Mouse (Mus musculus): ENCODE results near the gene Gria1.

Gria1 gene

GRCm38 (mm10) chr11:57011024-57011690 lies at the start of gene Gria1:
Gene Gria1, plus strand, starts transcription at chr11:57011387.
- no peak for DNase-seq (ENCODE audit: low spot score)

- DNase-seq (ENCODE audit: low spot score), result no peak
These were observed 49.4 kb upstream of the Gria1 start for GRCm38 (mm10) chr11:56961751-56962150.

GRCm38 (mm10) chr11:56972814-56973213 lies 38.4 kb upstream of the Gria1 start:
- DNase-seq (ENCODE audit: low spot score), result no peak

GRCm38 (mm10) chr11:56984321-56985000 lies 26.7 kb upstream of the Gria1 start:
- DNase-seq (ENCODE audit: low spot score), result no peak

GRCm38 (mm10) chr11:56985457-56985856 lies 25.7 kb upstream of the Gria1 start:
- DNase-seq (ENCODE audit: low spot score), result no peak

GRCm38 (mm10) chr11:56999601-57000001 lies 11.6 kb upstream of the Gria1 start:
- no peak for DNase-seq (ENCODE audit: low spot score)

GRCm38 (mm10) chr11:57004611-57005010 lies 6.6 kb upstream of the Gria1 start:
- no peak for DNase-seq (ENCODE audit: low spot score)

- DNase-seq (ENCODE audit: low spot score), result no peak
These were observed 5.8 kb upstream of the Gria1 start for GRCm38 (mm10) chr11:57005341-57005740.

- no peak for DNase-seq (ENCODE audit: low spot score)
These were observed 3.4 kb upstream of the Gria1 start for GRCm38 (mm10) chr11:57007790-57008189.

GRCm38 (mm10) chr11:57010611-57011010 lies 576 bp upstream of the Gria1 start:
- no peak for DNase-seq (ENCODE audit: low spot score)

GRCm38 (mm10) chr11:57011691-57012039 lies 478 bp downstream of the Gria1 start:
- DNase-seq (ENCODE audit: low spot score), result no peak

GRCm38 (mm10) chr11:57012287-57012921 lies 1.2 kb downstream of the Gria1 start:
- DNase-seq (ENCODE audit: low spot score), result no peak

GRCm38 (mm10) chr11:57013464-57014190 lies 2.4 kb downstream of the Gria1 start:
- DNase-seq (ENCODE audit: low spot score), result no peak

- DNase-seq (ENCODE audit: low spot score), result no peak
These were observed 3.2 kb downstream of the Gria1 start for GRCm38 (mm10) chr11:57014396-57014795.

GRCm38 (mm10) chr11:57018536-57018935 lies 7.3 kb downstream of the Gria1 start:
- DNase-seq (ENCODE audit: low spot score), result no peak

- no peak for DNase-seq (ENCODE audit: low spot score)
These were observed 11.2 kb downstream of the Gria1 start for GRCm38 (mm10) chr11:57022400-57022799.

- DNase-seq (ENCODE audit: low spot score), result no peak
These were observed 19.3 kb downstream of the Gria1 start for GRCm38 (mm10) chr11:57030448-57030847.

- DNase-seq (ENCODE audit: low spot score), result no peak
These were observed 27.6 kb downstream of the Gria1 start for GRCm38 (mm10) chr11:57038807-57039206.

- no peak for DNase-seq (ENCODE audit: low spot score)
These were observed 28.1 kb downstream of the Gria1 start for GRCm38 (mm10) chr11:57039306-57039705.

- no peak for DNase-seq (ENCODE audit: low spot score)
These were observed 30.9 kb downstream of the Gria1 start for GRCm38 (mm10) chr11:57042057-57042456.

GRCm38 (mm10) chr11:57044146-57044545 lies 33.0 kb downstream of the Gria1 start:
- DNase-seq (ENCODE audit: low spot score), result no peak

- no peak for DNase-seq (ENCODE audit: low spot score)
These were observed 40.7 kb downstream of the Gria1 start for GRCm38 (mm10) chr11:57051666-57052562.
